Mouse (Mus musculus) lung, postnatal 36 days (tissue): ENCODE data around the gene Ctdnep1.

ENCODE experiments used
- DNase-seq: peaks from one replicate; pipeline ENCODE4 v3.0.0; 2022; ENCODE audit warnings: mixed read lengths

Ctdnep1 gene

DNA sequence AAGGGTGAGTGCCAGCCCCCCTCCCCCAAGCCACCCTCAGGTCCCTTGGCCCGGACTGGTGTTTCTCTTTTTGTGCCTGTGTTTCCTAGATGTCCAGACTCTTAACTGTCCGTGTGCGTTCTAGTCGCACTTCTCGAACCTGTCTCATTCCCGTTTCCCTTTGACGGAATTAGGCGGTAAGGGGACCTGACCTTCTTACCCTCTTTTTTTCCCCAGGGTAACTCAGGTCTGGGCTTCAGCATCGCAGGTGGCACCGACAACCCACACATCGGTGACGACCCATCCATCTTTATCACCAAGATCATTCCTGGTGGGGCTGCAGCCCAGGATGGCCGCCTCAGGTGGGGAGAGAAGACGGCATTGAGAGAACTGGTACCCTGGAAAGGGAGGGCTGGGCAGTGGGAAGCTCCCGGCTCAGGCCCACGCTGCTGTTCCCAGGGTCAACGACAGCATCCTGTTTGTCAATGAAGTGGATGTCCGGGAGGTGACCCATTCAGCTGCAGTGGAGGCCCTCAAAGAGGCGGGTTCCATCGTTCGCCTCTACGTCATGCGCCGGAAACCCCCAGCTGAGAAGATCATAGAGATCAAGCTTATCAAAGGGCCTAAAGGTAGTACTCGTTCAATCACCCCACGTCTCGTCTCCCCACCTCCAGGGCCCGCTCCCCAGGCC is 49.8 kb downstream of the Ctdnep1 start:
- DNase-seq: no peak

DNA sequence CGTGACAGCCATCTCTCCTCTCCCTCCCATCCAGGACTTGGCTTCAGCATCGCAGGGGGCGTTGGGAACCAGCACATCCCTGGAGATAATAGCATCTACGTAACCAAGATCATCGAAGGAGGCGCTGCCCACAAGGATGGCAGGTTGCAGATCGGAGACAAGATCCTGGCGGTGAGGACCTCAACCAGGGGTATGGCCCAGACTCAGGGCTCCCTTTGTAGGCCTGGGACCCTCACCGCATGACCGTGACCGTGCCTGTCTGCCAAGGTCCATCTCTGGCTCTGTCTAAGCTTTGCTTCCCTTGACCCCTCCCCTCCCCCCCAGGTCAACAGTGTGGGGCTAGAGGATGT is 50.3 kb downstream of the Ctdnep1 start:
- no peak for DNase-seq

DNA sequence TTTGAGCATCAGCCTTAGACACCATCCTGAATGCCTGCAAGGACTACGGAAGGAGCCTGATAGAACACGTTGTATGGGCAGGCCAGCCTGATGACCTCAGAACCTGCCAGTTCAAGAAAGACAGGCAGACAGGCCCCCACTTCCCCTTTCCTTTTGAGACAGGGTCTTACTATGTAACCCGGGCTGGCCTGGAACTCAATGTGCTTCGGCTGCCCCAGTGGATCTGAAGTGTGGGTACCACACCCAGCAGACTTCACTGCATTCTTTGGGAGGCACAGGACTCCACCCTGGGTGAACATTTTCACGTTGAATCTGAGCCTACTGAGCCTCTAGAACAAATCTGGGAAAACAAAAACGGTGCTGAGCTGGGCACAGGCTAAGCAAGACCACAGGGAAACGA is 57.2 kb downstream of the Ctdnep1 start:
- no peak for DNase-seq

- no peak for DNase-seq
These were observed 58.7 kb downstream of the Ctdnep1 start for GRCm38 (mm10) chr11:70039631-70040030.

DNA sequence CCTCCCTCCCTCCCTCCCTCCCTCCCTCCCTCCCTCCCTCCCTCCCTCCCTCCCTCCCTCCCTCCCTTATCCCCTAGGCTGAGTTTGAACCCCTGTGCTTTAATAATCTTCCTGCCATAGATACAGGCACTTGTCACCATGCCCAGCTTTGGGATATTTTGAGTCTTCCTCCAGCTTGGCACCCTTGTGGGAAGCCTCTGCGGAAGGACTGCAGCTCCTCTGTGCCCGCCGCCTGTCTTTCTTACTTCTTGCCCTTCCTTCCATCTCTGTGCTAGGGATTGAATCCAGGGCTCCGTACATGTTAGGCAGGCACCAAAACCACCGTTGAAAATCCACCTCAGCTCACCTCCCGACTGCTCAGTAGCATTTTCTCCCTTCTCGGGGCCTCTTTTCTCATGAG is 59.2 kb downstream of the Ctdnep1 start:
- DNase-seq: no peak
